Mouse (Mus musculus): Measurements from ENCODE around the gene Dntt.

DNA sequence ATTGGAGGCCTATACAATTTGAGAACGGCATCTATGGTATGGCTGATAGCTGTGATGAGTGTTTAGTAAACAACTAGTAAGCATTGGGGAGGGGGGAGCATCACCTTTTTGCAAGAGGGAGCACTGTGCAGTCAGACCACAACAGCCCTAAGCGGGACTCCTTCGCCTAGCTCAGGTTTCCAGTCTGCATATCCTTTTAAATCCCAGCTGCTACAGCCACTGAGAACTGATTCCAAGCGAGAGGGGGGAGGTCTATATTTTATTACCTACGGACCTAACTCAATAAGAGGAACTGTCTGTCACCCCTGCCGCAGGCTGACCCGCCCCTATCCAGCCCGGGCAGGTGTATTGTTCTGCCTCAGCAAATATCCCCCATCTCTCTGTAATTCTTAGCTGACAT lies 78.5 kb downstream of the Dntt start:
- TF ChIP-seq CTCF (IDR thresholded peaks at IDR 0.05; ENCODE audit: control insufficient read depth, insufficient read depth, low read length), result no peak
- TF ChIP-seq POLR2A (IDR thresholded peaks at IDR 0.05; ENCODE audit: borderline replicate concordance, control insufficient read depth, low read depth, low read length), result no peak

All from bone marrow, adult 2 months (tissue).